Mouse (Mus musculus) heart, embryonic 11.5 days (tissue): ENCODE measurements around the gene 2010111I01Rik. TPM values are rescaled to one million over a fixed set of nuclear protein-coding genes. Genes with fewer than 3 reads are reported as not detected.

Source experiments
- ATAC-seq: fragments of 200-750 bp; cut with Nextera tagmentation; replicated peaks from 2 replicates; pipeline ENCODE4 v1.8.0; 2017; ENCODE audit warnings: moderate library complexity; ENCODE audit not compliant: insufficient number of reproducible peaks, low FRiP score, low TSS enrichment
- H3K27ac ChIP-seq: fragments of 300-500 bp; sonication (generic); 2 replicates; pipeline ENCODE4 v1.5.1; 2014; ENCODE audit warnings: mild to moderate bottlenecking, low read depth, low read length
- H3K27me3 ChIP-seq: fragments of 300-500 bp; sonication (generic); 2 replicates; pipeline ENCODE4 v1.6.1; 2014; ENCODE audit warnings: mild to moderate bottlenecking, low read length, mixed read lengths; ENCODE audit not compliant: control insufficient read depth, insufficient read depth
- H3K36me3 ChIP-seq: fragments of 300-500 bp; sonication (generic); 2 replicates; pipeline ENCODE4 v1.6.1; 2014; ENCODE audit warnings: mild to moderate bottlenecking, low read length, moderate library complexity, mixed read lengths; ENCODE audit not compliant: control insufficient read depth, insufficient read depth
- H3K4me1 ChIP-seq: fragments of 300-500 bp; sonication (generic); 2 replicates; pipeline ENCODE4 v1.6.1; 2014; ENCODE audit warnings: low read length; ENCODE audit not compliant: control insufficient read depth, insufficient read depth
- H3K4me2 ChIP-seq: fragments of 300-500 bp; sonication (generic); 2 replicates; pipeline ENCODE4 v1.6.1; 2014; ENCODE audit warnings: mild to moderate bottlenecking, moderate library complexity
- H3K4me3 ChIP-seq: fragments of 300-500 bp; sonication (generic); 2 replicates; pipeline ENCODE4 v1.5.1; 2014; ENCODE audit warnings: low read depth, low read length
- H3K9ac ChIP-seq: fragments of 300-500 bp; sonication (generic); 2 replicates; pipeline ENCODE4 v1.6.1; 2014; ENCODE audit warnings: mild to moderate bottlenecking, low read depth, low read length, moderate library complexity
- H3K9me3 ChIP-seq: fragments of 300-500 bp; sonication (generic); replicated peaks from 2 replicates; pipeline ENCODE4 v1.6.1; 2016; ENCODE audit warnings: low read length; ENCODE audit not compliant: control insufficient read depth
- WGBS: fragments of 180-500 bp; shearing (Covaris S2); extraction: QIAGEN DNeasy Blood & Tissue Kit; methylation state at CpG from one replicate; pipeline ENCODE4 v1.1.7; 2014; ENCODE audit not compliant: insufficient replicate concordance; 5-methylcytosine and 5-hydroxymethylcytosine counted together
- polyA plus RNA-seq: library from polyadenylated mRNA; unstranded; fragments of >200 nt; fragmentation: Nextera tagmentation; extraction: Ambion mirVana; gene quantifications from 2 replicates; pipeline ENCODE4 v1.2.1, GENCODE M21; 2014

2010111I01Rik gene
- polyA plus RNA-seq, 1 experiment from 2014 or later: 58.9 TPM

DNA sequence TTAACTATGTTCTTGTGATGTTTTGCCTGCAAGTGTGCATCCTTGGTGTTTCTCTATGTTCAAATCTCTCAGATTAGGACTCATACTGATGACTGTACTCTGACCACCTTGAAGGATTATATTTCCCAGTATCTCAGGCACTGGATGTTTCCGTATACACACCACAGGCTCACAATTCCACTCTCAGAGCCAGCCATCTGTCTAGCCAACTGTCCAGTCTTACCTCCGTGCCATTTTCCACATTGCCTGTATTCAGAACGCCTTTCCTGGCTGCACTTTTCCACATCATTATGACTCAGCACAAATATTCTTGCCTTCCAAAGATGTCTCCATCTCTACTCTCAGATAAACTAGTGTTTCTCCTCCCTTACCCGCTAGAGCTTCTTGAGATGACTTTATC lies 212.5 kb downstream of the 2010111I01Rik start:
- no peaks in the 10 kb centered on the region for H3K27me3 ChIP-seq
- no peak overlapping the region for H3K9ac ChIP-seq
- peaks cover 10% of the 10 kb centered on the region; the same call in 1 of the 2 replicates for H3K4me1 ChIP-seq
- no peak overlapping the region for H3K27ac ChIP-seq
- no peaks in the 10 kb centered on the region for H3K36me3 ChIP-seq
- ATAC-seq: no peak
- H3K4me2 ChIP-seq: no peak overlapping the region
- WGBS: 83% methylated on average over 4 of the region's 4 CpGs
- H3K4me3 ChIP-seq: no peak overlapping the region
- H3K9me3 ChIP-seq: no peaks in the 10 kb centered on the region

DNA sequence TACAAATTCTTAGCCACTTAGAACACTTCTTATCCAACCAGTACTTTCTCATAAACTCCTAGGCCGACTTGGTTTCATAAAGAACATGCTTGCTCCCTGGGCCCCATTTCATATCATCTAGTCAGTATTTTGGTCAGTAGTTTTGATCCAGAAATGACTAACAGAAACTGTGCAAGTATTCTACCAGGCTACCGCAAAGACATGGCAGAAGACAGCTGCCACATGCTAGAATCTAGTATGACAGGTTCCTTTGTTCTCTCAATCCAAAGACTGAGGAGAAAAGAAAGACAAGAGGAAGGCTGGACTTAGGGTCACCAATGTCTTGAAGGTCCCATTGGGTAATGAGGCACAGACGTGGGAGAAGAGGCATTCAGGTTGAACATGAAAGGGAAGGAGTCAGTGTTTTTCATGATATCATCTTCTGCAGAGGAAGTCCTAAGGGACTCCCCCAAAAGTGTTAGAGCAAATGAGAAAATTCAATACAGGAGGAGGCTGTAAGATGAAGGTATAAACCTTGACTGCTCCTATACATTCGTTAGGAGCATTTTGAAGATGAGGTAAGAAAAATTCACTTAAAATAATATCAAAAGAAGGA lies 216.0 kb downstream of the 2010111I01Rik start:
- no peak overlapping the region for H3K9ac ChIP-seq
- H3K27me3 ChIP-seq: no peaks in the 10 kb centered on the region
- H3K27ac ChIP-seq: no peak overlapping the region
- H3K4me1 ChIP-seq: peaks cover under 1% of the 10 kb centered on the region; the same call in 1 of the 2 replicates
- H3K9me3 ChIP-seq: no peaks in the 10 kb centered on the region
- no peaks in the 10 kb centered on the region for H3K36me3 ChIP-seq
- ATAC-seq: no peak
- H3K4me2 ChIP-seq: no peak overlapping the region
- no peak overlapping the region for H3K4me3 ChIP-seq
- WGBS: 83% methylated on average over 4 of the region's 4 CpGs

DNA sequence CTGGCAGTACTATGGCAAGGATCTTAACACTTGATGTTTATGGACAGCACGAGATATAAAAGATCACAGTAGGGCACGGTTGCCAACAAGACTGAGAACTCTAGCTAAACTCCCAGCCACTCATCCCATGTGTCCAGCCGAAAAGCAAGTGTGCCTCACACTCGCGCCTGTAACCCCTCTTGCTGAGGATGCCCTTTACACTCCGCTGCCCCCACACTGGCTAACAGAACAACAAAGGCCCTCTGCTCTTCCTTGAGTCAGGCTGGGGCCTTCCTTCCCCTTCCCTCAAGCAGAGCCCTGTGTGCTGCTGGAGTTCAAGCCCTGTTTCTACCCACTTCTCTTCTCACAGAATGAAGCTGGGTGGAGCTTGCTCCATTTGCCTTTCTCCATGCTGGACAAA lies 220.3 kb downstream of the 2010111I01Rik start:
- H3K36me3 ChIP-seq: no peaks in the 10 kb centered on the region
- H3K4me3 ChIP-seq: no peak overlapping the region
- ATAC-seq: no peak
- no peaks in the 10 kb centered on the region for H3K27me3 ChIP-seq
- no peak overlapping the region for H3K27ac ChIP-seq
- H3K9me3 ChIP-seq: no peaks in the 10 kb centered on the region
- WGBS: 77% methylated on average over 6 of the region's 6 CpGs
- peaks cover 25% of the 10 kb centered on the region for H3K4me1 ChIP-seq
- H3K4me2 ChIP-seq: no peak overlapping the region
- no peak overlapping the region for H3K9ac ChIP-seq

DNA sequence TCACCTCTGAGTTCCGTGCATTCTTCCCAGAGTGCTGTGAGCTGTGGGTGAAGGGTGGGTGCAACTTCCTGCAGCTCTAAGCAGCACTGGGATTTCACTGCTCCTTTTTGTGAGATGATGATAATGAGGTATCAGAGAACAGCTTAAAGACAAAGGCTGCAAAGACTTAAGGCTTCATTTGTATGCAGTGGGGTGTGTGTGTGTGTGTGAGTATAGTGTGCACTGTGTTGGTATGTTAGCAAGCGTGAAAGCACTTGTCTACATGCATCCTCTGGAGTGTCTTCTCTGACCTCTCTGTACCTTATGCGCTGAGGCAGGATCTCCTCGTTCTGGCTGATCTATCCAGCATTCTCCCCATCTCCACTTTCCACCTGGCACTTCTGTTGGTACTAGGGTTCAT lies 221.5 kb downstream of the 2010111I01Rik start:
- Histone ChIP-seq H3K4me1 (peaks cover 25% of the 10 kb centered on the region), H3K9ac (no peak overlapping the region), H3K4me2 (no peak overlapping the region), H3K27me3 (no peaks in the 10 kb centered on the region), H3K4me3 (no peak overlapping the region), H3K9me3 (no peaks in the 10 kb centered on the region), H3K27ac (no peak overlapping the region), H3K36me3 (no peaks in the 10 kb centered on the region)
- 63% methylated on average over 4 of the region's 4 CpGs for WGBS
- ATAC-seq: no peak

DNA sequence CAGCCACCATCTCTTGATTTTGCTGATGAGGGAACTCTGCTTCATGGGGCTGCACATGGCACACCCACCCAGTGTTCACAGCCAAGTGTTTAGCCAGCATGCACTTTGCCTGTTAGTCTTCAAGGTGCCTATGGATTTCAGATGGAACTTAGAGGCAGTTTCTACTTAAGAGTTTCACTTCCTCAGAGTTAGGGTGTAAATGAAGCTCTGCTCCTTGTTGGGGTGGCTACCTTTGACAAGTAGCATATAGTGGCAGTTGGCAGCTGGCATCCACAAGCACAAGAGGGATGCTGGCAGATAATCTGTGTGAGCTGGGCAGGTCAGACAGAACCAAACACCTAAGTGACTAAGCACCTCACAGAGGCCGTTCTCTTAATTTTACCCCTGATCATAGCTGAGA lies 221.9 kb downstream of the 2010111I01Rik start:
- ATAC-seq: no peak
- H3K9me3 ChIP-seq: no peaks in the 10 kb centered on the region
- 88% methylated on average over 1 of the region's 1 CpGs for WGBS
- H3K27ac ChIP-seq: peak overlapping the region; percentile 38; the same call in 1 of the 2 replicates
- H3K4me3 ChIP-seq: no peak overlapping the region
- no peak overlapping the region for H3K4me2 ChIP-seq
- no peaks in the 10 kb centered on the region for H3K36me3 ChIP-seq
- H3K4me1 ChIP-seq: peaks cover 25% of the 10 kb centered on the region
- no peaks in the 10 kb centered on the region for H3K27me3 ChIP-seq
- 0 out of 2 replicates have a peak overlapping the region, but pooled peaks have one; percentile 39 for H3K9ac ChIP-seq

DNA sequence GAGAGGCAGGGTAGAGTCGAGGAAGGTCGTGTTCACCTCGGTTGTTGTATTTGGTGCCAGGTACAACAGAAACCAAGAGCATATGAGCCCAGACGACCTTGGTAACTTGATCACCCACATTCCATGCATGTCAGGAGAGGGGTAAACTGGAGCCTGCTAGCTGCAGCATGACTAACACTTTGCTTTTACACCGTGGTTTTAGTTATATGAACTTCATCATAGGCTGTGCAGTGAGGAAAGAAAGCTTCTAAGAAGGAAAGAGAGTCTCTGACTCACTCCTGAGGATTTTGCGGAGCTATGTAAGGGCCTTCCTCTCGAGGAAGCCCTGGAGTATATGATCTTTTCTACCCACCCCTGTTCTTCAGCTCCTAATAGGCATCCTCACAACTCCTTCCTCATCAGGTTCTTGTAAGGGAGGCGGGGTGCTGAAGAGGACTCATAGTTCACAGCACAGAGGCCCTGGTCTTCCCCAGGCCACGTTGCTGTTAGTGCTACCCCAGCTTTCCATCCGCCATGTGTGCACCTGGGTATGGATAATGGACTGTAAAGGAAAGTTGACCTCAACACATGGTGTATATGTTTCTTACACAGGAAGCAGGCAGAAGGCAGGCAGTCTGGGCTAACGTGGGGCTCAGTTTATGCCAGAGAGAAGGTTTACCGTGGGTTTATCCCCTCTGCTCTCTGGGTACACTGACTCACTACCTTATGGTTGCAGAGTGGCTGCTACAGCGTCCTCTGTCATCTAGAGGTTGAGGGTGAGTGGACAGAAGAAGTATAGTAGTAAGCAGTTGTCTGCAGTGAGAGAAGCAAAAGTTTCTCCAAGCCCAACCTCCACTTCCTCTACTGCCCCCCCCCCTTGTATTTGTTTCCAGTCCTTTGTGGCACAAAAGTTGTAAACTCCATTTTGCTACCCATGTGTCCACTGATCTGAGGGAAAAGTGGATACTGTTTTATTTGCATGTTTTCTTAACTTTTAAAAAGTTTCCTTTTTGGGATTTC lies 222.8 kb downstream of the 2010111I01Rik start:
- ATAC-seq: peak; percentile 14; the same call in 1 of the 2 replicates
- Histone ChIP-seq H3K27me3 (no peaks in the 10 kb centered on the region), H3K9me3 (no peaks in the 10 kb centered on the region), H3K4me3 (no peak overlapping the region), H3K4me1 (peaks cover 25% of the 10 kb centered on the region), H3K27ac (peak overlapping the region; percentile 38), H3K9ac (peak overlapping the region; percentile 39; the same call in 1 of the 2 replicates), H3K36me3 (no peaks in the 10 kb centered on the region), H3K4me2 (no peak overlapping the region)
- 53% methylated on average over 13 of the region's 13 CpGs for WGBS

DNA sequence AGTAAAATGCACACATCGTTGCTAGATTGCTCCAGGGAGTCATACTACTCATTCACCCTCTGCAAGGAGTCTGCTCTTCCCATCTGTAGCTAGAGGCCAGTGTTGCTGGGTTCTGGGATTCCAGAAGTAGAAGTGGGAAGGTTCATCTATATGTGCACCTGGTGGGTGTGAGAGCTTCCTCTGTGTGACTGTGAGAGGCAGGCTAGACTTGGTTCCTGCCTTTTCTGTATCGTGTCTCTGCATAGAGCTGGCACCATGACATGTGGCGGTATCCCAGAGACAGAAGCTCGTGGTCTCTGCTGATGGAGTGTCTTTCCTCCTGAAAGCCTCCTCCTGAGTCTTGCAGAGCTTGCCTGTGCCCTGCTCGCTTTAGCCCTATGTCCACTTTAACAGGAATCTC lies 223.6 kb downstream of the 2010111I01Rik start:
- no peak overlapping the region; the same call in 1 of the 2 replicates for H3K27ac ChIP-seq
- H3K4me3 ChIP-seq: no peak overlapping the region
- no peaks in the 10 kb centered on the region for H3K27me3 ChIP-seq
- H3K9me3 ChIP-seq: no peaks in the 10 kb centered on the region
- 71% methylated on average over 5 of the region's 5 CpGs for WGBS
- H3K4me2 ChIP-seq: no peak overlapping the region
- no peak for ATAC-seq
- peaks cover 25% of the 10 kb centered on the region for H3K4me1 ChIP-seq
- no peak overlapping the region for H3K9ac ChIP-seq
- no peaks in the 10 kb centered on the region for H3K36me3 ChIP-seq

DNA sequence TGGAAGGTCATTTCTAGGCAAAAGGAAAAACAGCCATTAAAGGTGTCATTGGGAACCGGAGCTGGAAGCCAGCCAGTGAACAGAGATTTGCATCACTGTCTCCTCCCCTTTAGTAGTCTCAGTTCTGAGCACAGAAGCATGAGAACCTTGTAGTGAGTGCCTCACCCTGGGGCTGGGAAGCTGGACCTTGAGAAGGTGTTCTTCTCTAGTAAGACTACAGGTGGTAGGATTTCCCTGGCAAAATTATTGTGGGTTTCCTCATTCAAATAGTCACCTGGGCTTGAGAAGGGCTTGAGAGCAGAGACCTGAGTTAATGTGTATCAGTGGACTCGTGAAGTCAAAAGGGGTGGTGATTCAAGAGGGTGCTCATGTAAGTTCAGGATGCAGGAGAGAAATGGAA lies 224.1 kb downstream of the 2010111I01Rik start:
- ATAC-seq: no peak
- Histone ChIP-seq H3K4me3 (no peak overlapping the region), H3K9ac (no peak overlapping the region), H3K27ac (no peak overlapping the region), H3K27me3 (no peaks in the 10 kb centered on the region), H3K4me1 (peaks cover 25% of the 10 kb centered on the region), H3K36me3 (no peaks in the 10 kb centered on the region), H3K9me3 (no peaks in the 10 kb centered on the region), H3K4me2 (no peak overlapping the region)
- 68% methylated on average over 2 of the region's 2 CpGs for WGBS
